Mouse (Mus musculus): ENCODE measurements around the gene Csf2rb. TPM values are rescaled to one million over a fixed set of nuclear protein-coding genes. Genes with fewer than 3 reads are reported as not detected.
"Not testable (repeated sequence)": the region's sequence is repeated elsewhere in the genome, so short reads cannot be mapped to it uniquely, and the experiment has no call there.

Gene Csf2rb
- polyA plus RNA-seq, 1 experiment from 2014 or later = 3.4 TPM

DNA sequence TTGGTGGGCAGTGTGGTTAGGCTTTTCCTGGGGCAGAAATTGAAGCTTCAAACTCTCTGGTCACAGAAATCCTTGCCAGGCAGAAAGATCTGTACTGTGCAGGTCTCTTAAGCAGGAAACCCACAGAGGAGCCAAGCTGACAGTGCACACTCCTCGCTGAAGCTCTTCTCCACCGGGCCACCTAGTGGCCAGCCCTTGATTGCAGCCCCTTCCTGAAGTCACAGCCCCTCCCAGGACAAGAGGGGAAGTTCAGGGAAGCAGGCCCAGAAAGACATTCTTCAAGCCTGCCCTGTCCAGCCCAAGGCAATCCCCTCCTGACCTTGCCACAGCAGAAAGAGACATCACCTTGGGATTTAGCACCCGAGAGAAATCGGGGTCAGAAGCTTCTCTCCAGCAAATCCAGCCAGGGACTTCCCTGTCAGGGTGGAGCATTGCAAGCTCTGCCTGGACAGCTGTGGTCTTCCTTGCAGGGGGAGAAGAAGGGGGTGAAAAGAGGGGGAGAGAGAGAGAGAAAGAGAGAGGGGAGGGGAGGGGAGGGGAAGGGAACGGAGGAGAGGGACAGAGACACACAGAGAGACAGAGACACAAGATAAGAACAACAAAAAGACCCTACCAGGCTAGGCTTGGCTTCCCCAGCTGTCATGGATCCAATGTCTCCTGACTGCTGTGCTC lies 4.6 kb upstream of the Csf2rb start:
- Histone ChIP-seq H3K4me1 (ENCODE audit: control insufficient read depth, insufficient read depth, low read length) (peaks cover 12% of the 10 kb centered on the region; the same call in 1 of the 2 replicates), H3K36me3 (ENCODE audit: control insufficient read depth, insufficient read depth, low read length) (no peaks in the 10 kb centered on the region), H3K4me2 (ENCODE audit: low read depth, low read length) (no peak overlapping the region), H3K4me3 (replicated peaks; ENCODE audit: low read length) (no peak overlapping the region), H3K27me3 (ENCODE audit: control insufficient read depth, insufficient read depth, low read length) (no peaks in the 10 kb centered on the region), H3K27ac (ENCODE audit: low read length) (no peak overlapping the region), H3K9me3 (replicated peaks; ENCODE audit: control insufficient read depth, low read length) (no peaks in the 10 kb centered on the region), H3K9ac (ENCODE audit: low read length) (peak overlapping the region; percentile 4; the same call in 1 of the 2 replicates)
- ATAC-seq (ENCODE audit: insufficient read depth, low FRiP score) = peak; percentile 70; the same call in 1 of the 2 replicates
- 9% methylated on average over 5 of the region's 5 CpGs for WGBS

DNA sequence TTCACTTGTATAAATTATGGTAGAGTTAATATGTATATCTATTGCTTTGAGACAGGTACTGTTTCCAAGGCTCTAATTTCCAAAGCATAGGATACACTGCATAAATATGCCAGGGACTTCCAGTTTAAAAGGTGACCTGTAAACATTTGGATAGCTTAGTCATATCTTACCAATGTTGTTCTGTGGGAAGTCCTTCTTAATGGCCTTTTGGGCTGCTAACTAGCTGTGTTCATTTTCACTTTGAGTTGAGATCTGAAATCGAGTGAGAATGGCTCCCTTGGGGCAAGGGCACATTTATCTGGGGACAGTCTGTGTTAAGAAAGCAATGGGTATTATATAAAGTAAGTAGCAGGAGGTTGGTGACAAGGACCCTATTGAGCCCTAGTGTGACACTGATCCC lies 2.2 kb upstream of the Csf2rb start:
- Histone ChIP-seq H3K4me1 (ENCODE audit: control insufficient read depth, insufficient read depth, low read length) (peaks cover 12% of the 10 kb centered on the region; the same call in 1 of the 2 replicates), H3K9me3 (replicated peaks; ENCODE audit: control insufficient read depth, low read length) (no peaks in the 10 kb centered on the region), H3K9ac (ENCODE audit: low read length) (no peak overlapping the region), H3K36me3 (ENCODE audit: control insufficient read depth, insufficient read depth, low read length) (no peaks in the 10 kb centered on the region), H3K4me2 (ENCODE audit: low read depth, low read length) (no peak overlapping the region), H3K27me3 (ENCODE audit: control insufficient read depth, insufficient read depth, low read length) (no peaks in the 10 kb centered on the region), H3K27ac (ENCODE audit: low read length) (no peak overlapping the region), H3K4me3 (replicated peaks; ENCODE audit: low read length) (no peak overlapping the region)
- 63% methylated on average over 1 of the region's 1 CpGs for WGBS
- ATAC-seq (ENCODE audit: insufficient read depth, low FRiP score) = no peak

DNA sequence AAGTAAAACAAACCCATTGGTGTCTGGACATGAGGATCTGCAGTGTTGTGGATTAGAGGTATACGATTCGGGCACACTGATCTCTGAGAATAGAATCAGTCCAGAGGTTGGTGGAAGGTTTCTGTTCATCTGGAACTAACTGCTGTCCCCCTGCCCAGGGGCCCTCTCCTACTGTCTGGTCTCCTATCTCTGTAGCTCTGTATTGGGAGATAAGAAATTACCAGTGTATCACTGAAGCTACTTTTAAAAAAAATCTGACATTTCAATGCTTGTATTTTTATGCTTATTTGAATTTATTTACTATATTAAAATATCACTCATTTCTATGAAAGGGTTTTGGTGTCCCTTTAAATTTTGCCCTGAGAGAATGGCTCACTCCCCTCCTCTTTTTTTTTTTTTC lies 1.3 kb upstream of the Csf2rb start:
- ATAC-seq (ENCODE audit: insufficient read depth, low FRiP score) = no peak
- no peak overlapping the region for H3K9ac ChIP-seq (ENCODE audit: low read length)
- H3K36me3 ChIP-seq (ENCODE audit: control insufficient read depth, insufficient read depth, low read length) = no peaks in the 10 kb centered on the region
- no peak overlapping the region for H3K4me3 ChIP-seq (replicated peaks; ENCODE audit: low read length)
- H3K4me2 ChIP-seq (ENCODE audit: low read depth, low read length) = no peak overlapping the region
- WGBS = 89% methylated on average over 2 of the region's 2 CpGs
- H3K27ac ChIP-seq (ENCODE audit: low read length) = no peak overlapping the region
- no peaks in the 10 kb centered on the region for H3K9me3 ChIP-seq (replicated peaks; ENCODE audit: control insufficient read depth, low read length)
- peaks cover 12% of the 10 kb centered on the region; the same call in 1 of the 2 replicates for H3K4me1 ChIP-seq (ENCODE audit: control insufficient read depth, insufficient read depth, low read length)
- no peaks in the 10 kb centered on the region for H3K27me3 ChIP-seq (ENCODE audit: control insufficient read depth, insufficient read depth, low read length)

DNA sequence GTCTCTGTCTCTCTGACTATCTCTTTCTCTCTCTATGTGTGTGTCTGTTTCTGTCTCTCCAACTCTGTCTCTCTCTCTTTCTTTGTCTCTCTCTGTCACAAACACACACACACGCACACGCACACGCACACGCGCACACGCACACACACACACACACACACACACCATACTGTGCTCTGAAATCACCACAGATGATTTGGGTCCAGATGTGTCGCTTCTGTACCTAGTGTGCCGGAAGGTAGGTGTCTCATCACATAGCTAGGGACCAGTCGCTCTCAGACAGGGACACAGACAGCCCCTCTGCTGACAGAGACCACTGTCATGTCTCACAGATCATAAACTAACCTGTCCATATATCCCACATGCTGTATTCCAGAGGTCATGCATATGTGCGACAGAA lies 1.2 kb downstream of the Csf2rb start:
- WGBS = 88% methylated on average over 10 of the region's 10 CpGs
- no peak overlapping the region for H3K4me2 ChIP-seq (ENCODE audit: low read depth, low read length)
- no peaks in the 10 kb centered on the region for H3K9me3 ChIP-seq (replicated peaks; ENCODE audit: control insufficient read depth, low read length)
- H3K27me3 ChIP-seq (ENCODE audit: control insufficient read depth, insufficient read depth, low read length) = no peaks in the 10 kb centered on the region
- H3K27ac ChIP-seq (ENCODE audit: low read length) = no peak overlapping the region
- H3K4me1 ChIP-seq (ENCODE audit: control insufficient read depth, insufficient read depth, low read length) = no peaks in the 10 kb centered on the region
- no peak overlapping the region for H3K4me3 ChIP-seq (replicated peaks; ENCODE audit: low read length)
- H3K36me3 ChIP-seq (ENCODE audit: control insufficient read depth, insufficient read depth, low read length) = no peaks in the 10 kb centered on the region
- no peak overlapping the region for H3K9ac ChIP-seq (ENCODE audit: low read length)
- ATAC-seq (ENCODE audit: insufficient read depth, low FRiP score) = no peak

DNA sequence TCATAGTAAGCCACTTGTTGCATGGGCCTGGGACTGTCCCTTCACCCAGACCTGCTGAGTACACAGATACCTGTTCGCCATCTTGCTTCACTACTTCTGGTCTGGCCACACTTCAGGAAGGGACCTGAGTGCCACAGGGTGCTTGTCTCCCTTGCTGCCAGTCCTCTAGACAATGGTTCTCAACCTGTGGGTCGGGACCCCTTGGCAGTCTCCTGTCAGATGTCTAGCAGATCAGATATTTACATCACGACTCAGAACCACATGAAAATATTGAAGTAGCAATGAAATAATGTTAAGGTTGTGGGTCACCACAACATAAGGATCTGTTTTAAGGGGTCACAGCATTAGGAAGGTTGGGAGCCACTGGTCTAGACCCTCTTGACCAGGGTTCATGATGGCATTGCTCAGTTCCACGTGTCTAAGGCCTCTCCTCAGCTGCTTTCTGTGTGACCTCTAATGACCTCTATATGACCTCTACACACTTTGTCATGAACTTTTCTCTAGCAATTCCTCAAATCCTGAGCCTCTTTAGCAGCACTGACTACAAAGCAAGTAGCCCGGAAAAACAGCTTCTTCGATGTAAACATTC lies 2.3 kb downstream of the Csf2rb start:
- WGBS = 71% methylated on average over 6 of the region's 6 CpGs
- not testable (repeated sequence) for H3K9me3 ChIP-seq (replicated peaks; ENCODE audit: control insufficient read depth, low read length); H3K4me1 ChIP-seq (ENCODE audit: control insufficient read depth, insufficient read depth, low read length); ATAC-seq (ENCODE audit: insufficient read depth, low FRiP score); H3K4me3 ChIP-seq (replicated peaks; ENCODE audit: low read length); H3K27ac ChIP-seq (ENCODE audit: low read length); H3K27me3 ChIP-seq (ENCODE audit: control insufficient read depth, insufficient read depth, low read length); H3K36me3 ChIP-seq (ENCODE audit: control insufficient read depth, insufficient read depth, low read length); H3K4me2 ChIP-seq (ENCODE audit: low read depth, low read length); H3K9ac ChIP-seq (ENCODE audit: low read length)

- Histone ChIP-seq H3K27ac (ENCODE audit: low read length) (no peak overlapping the region), H3K9ac (ENCODE audit: low read length) (no peak overlapping the region), H3K9me3 (replicated peaks; ENCODE audit: control insufficient read depth, low read length) (no peaks in the 10 kb centered on the region), H3K4me3 (replicated peaks; ENCODE audit: low read length) (no peak overlapping the region), H3K4me2 (ENCODE audit: low read depth, low read length) (no peak overlapping the region), H3K4me1 (ENCODE audit: control insufficient read depth, insufficient read depth, low read length) (no peaks in the 10 kb centered on the region), H3K36me3 (ENCODE audit: control insufficient read depth, insufficient read depth, low read length) (no peaks in the 10 kb centered on the region), H3K27me3 (ENCODE audit: control insufficient read depth, insufficient read depth, low read length) (no peaks in the 10 kb centered on the region)
- 82% methylated on average over 3 of the region's 3 CpGs for WGBS
- ATAC-seq (ENCODE audit: insufficient read depth, low FRiP score) = no peak
Measured at GRCm38 (mm10) chr15:78328520-78329097, 3.1 kb downstream of the Csf2rb start.

DNA sequence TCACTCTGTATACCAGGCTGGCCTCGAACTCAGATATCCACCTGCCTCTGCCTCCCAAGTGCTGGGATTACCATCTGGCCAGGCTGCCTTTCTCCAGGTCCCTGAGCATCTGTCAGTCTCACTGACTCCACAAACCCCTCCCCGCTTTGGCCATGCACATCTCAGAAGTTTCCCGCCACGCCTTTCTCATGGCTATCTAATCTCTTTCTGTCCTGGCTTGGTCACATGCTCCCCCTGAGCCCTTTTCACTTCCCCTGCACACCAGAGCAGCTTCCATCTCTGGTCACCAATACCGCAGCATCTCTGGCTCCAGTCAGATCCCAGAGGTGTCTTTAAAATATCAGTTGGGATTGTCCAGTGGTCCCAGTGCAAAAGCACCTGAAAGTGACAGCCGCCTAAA lies 4.4 kb downstream of the Csf2rb start:
- WGBS = 74% methylated on average over 6 of the region's 6 CpGs
- not testable (repeated sequence) for H3K27ac ChIP-seq (ENCODE audit: low read length); H3K4me3 ChIP-seq (replicated peaks; ENCODE audit: low read length); H3K4me2 ChIP-seq (ENCODE audit: low read depth, low read length); H3K9ac ChIP-seq (ENCODE audit: low read length); H3K4me1 ChIP-seq (ENCODE audit: control insufficient read depth, insufficient read depth, low read length); H3K9me3 ChIP-seq (replicated peaks; ENCODE audit: control insufficient read depth, low read length); H3K27me3 ChIP-seq (ENCODE audit: control insufficient read depth, insufficient read depth, low read length); ATAC-seq (ENCODE audit: insufficient read depth, low FRiP score); H3K36me3 ChIP-seq (ENCODE audit: control insufficient read depth, insufficient read depth, low read length)

DNA sequence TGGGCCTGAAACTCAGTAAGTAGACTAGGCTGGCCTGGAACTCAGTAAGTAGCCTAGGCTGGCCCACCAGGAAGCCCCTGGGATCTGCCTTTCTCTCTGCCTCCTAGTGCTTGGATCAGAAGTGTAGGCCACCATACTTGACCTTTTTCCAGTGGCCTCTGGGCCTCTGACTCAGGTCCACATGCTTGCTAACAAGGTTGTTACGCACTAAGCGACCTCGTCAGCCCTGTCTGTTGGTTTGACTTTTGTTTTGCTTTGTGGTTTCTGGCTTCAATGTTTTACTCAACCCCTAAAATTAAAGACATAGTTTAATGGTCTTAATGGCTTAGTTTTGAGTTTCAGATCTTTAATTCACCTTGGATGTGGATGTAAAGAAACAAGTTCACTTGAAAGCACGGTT lies 5.2 kb downstream of the Csf2rb start:
- H3K36me3 ChIP-seq (ENCODE audit: control insufficient read depth, insufficient read depth, low read length) = no peaks in the 10 kb centered on the region
- ATAC-seq (ENCODE audit: insufficient read depth, low FRiP score) = no peak
- H3K4me2 ChIP-seq (ENCODE audit: low read depth, low read length) = no peak overlapping the region
- 82% methylated on average over 4 of the region's 4 CpGs for WGBS
- H3K4me3 ChIP-seq (replicated peaks; ENCODE audit: low read length) = no peak overlapping the region
- no peak overlapping the region for H3K9ac ChIP-seq (ENCODE audit: low read length)
- no peaks in the 10 kb centered on the region for H3K9me3 ChIP-seq (replicated peaks; ENCODE audit: control insufficient read depth, low read length)
- no peaks in the 10 kb centered on the region for H3K4me1 ChIP-seq (ENCODE audit: control insufficient read depth, insufficient read depth, low read length)
- H3K27me3 ChIP-seq (ENCODE audit: control insufficient read depth, insufficient read depth, low read length) = no peaks in the 10 kb centered on the region
- H3K27ac ChIP-seq (ENCODE audit: low read length) = no peak overlapping the region

DNA sequence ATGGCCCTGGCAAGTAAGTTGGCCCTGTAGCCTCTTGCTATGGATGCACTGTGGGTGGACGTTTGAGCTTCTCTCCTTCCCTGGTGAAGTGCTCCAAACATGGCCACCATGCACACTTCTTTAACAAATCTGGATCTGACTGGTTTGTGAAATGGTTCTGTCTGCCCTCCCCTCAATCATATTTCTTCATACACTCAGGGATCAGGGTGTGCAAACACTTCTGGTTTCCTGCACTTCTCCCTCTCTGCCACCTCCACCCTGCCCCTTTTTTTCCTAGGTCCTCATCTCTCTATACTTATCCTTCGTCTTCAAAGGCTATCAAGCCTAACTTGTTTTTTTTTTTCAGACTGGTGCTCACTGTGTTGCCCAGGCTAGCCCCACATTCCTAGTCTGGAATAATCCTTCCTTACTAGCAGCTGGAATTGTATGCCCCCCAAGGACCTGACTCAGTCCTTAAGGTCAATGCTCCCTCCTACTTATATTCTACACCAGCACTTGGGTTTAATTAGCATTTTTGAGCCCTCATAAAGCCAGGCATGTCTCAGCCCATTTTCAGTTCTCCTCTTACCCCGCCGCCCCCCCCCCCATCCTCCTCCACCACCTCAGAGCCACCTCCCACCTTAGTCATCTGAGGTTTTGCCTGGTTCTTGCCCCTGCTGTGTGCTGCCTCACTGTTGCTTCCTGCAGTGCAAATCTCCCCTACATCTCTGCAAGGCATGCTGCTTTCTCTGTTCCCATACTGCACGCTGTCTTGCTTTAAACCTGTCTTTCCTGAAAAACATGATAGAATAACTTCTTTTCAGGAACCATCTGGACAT lies 6.2 kb downstream of the Csf2rb start:
- ATAC-seq (ENCODE audit: insufficient read depth, low FRiP score) = no peak

More for the DNA sequence above, 6.2 kb downstream of the Csf2rb start:
- no peaks in the 10 kb centered on the region for H3K9me3 ChIP-seq (replicated peaks; ENCODE audit: control insufficient read depth, low read length)
- no peaks in the 10 kb centered on the region for H3K36me3 ChIP-seq (ENCODE audit: control insufficient read depth, insufficient read depth, low read length)
- no peak overlapping the region for H3K9ac ChIP-seq (ENCODE audit: low read length)
- H3K27me3 ChIP-seq (ENCODE audit: control insufficient read depth, insufficient read depth, low read length) = no peaks in the 10 kb centered on the region
- no peak overlapping the region for H3K27ac ChIP-seq (ENCODE audit: low read length)
- H3K4me1 ChIP-seq (ENCODE audit: control insufficient read depth, insufficient read depth, low read length) = no peaks in the 10 kb centered on the region
- no peak overlapping the region for H3K4me3 ChIP-seq (replicated peaks; ENCODE audit: low read length)
- WGBS = 70% methylated on average over 5 of the region's 5 CpGs
- H3K4me2 ChIP-seq (ENCODE audit: low read depth, low read length) = no peak overlapping the region
